Mouse (Mus musculus) left cerebral cortex, postnatal 4 days (tissue): ENCODE data around the gene Tnrc6a. TPM values are rescaled to one million over a fixed set of nuclear protein-coding genes. Genes with fewer than 3 reads are reported as not detected.
A peak's percentile ranks its signal among the peaks of the same experiment; 100 is the strongest.

Source experiments
- DNase-seq: peaks from one replicate; pipeline ENCODE4 v3.0.0-alpha.2; 2022
- intact Hi-C: fragments of 180-260 bp; cut with DNase I; formaldehyde crosslinking; loops from one replicate; pipeline ENCODE4 v1.15.1; 2025
- total RNA-seq, 2 experiments: library from RNA; stranded (reverse); gene quantifications; 2 replicates each; pipeline ENCODE4 v1.2.3; 2021

Gene Tnrc6a
- total RNA-seq, 2 experiments from 2014 or later: 74.2 to 80.5 TPM

GRCm38 (mm10) chr7:123218620-123219019 is 94.9 kb downstream of the Tnrc6a start:
- intact Hi-C loops: no loop called here
- peak; percentile 35 for DNase-seq

DNA sequence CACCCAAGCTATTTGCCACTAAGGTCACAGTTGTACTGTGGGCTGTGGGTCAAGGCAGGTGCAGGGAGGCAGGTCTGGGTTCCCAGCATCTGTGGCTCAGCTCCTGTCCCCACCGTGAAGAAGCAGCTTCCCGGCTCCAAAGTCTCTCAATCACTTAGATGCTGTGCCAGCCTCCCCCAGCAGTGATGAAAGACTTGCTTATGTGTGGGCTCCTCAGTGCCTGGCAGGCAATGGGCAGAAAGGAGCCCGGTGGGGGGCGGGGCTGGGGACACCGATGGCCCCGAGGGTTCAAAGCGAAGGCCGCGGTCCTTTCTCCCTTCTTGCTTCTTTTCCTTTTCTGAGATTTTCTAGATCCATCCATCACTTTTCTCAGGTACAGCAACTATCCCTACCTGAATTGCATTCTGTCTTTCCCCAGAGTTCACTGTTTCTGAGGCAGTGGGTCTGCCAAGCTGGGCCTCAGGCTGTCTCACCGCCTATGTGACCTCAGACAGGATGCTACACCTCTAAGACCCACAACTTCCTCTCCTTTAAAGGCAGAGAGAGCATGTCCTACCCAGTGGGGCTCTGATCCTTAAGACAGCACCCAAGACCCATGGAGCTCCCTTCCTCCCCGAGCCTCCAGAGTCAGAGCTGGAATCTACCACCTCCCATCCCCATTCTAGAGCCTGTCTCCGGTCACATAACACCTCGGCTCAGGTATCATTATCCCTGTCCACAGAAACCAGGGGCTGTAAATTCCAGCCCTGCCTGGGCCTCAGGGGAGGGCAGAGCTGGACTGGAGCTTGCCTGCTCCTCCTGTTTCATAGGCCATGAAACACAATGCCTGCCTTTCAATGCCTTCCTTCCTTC is 96.3 kb downstream of the Tnrc6a start:
- intact Hi-C loops: no loop called here

DNA sequence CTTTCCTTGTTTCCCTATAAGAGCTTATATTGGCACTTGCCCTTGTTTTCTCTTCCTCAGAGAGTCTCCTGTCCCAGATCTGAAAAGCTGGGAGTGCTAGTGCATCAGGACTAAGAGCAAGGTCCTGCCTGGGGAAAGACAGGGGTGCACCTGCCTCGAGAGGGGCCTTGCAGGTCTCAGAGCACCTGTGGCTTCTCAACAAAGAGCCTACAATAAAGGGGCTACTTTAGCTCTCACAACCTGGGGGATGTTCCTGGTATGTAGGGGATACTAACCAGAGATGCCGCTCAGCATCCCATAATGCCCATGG is 96.9 kb downstream of the Tnrc6a start:
- DNase-seq: no peak
- intact Hi-C loops: no loop called here

More for the DNA sequence above, 96.3 kb downstream of the Tnrc6a start:
- no peak for DNase-seq

- no peak for DNase-seq
- intact Hi-C loops: no loop called here
Measured at GRCm38 (mm10) chr7:123224076-123224475, 100.4 kb downstream of the Tnrc6a start.

DNA sequence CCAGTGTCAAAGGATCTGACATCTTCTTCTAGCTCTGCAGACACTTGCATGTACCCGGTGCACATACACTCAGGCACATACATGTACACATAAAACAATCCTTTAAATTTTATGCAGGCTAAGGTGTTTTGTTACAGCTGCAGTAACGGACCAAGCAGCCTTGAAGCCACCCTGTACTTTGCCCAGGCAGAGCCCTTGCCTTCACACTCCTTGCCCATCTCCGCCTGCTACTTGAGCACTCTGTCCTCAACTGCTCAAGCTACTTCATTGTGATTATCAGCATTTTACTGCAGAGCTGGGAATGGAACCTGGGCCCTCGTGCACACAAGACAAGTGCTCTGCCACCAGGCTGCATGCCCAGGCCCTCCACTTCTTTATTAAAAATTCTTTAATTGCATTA is 101.5 kb downstream of the Tnrc6a start:
- DNase-seq: no peak
- intact Hi-C loops: no loop called here

GRCm38 (mm10) chr7:123235449-123235848 is 111.8 kb downstream of the Tnrc6a start:
- no peak for DNase-seq
- intact Hi-C loops: no loop called here

- intact Hi-C loops: no loop called here
- DNase-seq: no peak
Measured at GRCm38 (mm10) chr7:123238621-123239020, 114.9 kb downstream of the Tnrc6a start.

DNA sequence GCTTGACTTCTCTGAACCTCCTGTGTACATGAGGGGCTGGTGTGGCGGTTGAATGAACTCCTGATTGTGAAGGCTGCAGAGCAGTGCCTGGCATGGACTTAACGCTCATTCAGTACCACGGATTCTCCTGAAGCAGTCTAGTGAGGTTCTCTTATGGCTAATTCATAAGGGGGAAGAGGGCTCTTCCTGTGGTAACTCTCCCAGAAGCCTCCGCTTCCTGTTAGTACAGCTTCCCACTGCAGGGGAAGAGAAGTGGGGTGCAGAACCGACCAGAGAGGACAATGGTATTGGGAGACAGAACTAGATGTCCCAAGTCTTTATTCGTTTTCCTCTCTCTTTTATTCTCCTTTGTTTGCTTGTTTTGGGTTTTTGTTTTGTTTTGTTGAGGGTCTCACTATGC is 116.4 kb downstream of the Tnrc6a start:
- intact Hi-C loops: no loop called here
- DNase-seq: no peak

GRCm38 (mm10) chr7:123242241-123242640 is 118.6 kb downstream of the Tnrc6a start:
- intact Hi-C loops: no loop called here
- no peak for DNase-seq

- no peak for DNase-seq
- intact Hi-C loops: no loop called here
Measured at GRCm38 (mm10) chr7:123244833-123245232, 121.1 kb downstream of the Tnrc6a start.

Other genes with a start within 250 kb of the Tnrc6a start
- gene Rbbp6, start 158.2 kb upstream of the Tnrc6a start, total RNA-seq: 10 to 100 TPM; 74.4 to 78.6 TPM
- not detected for gene Slc5a11, start 90.9 kb downstream of the Tnrc6a start, total RNA-seq
- gene Lcmt1, start 245.9 kb downstream of the Tnrc6a start, total RNA-seq: 10 to 100 TPM; 87.9 to 93.3 TPM
- gene Arhgap17, start 246.0 kb downstream of the Tnrc6a start, total RNA-seq: 10 to 100 TPM; 13.1 to 17.0 TPM